Mouse (Mus musculus) liver, adult 2 months (tissue): Measurements from ENCODE around the gene Ccr5. TPM values are rescaled to one million over a fixed set of nuclear protein-coding genes. Genes with fewer than 3 reads are reported as not detected.
"Not testable (repeated sequence)": the region's sequence is repeated elsewhere in the genome, so short reads cannot be mapped to it uniquely, and the experiment has no call there.

ENCODE experiments used
- DNase-seq: peaks from one replicate; pipeline ENCODE4 v3.0.0-alpha.2; 2011; ENCODE audit warnings: low read depth, low spot score; ENCODE audit errors: extremely low read depth
- H3K27ac ChIP-seq: fragments of 200-500 bp; replicated peaks from 2 replicates; pipeline ENCODE4 v1.5.1; 2012; ENCODE audit warnings: low read depth, mild to moderate bottlenecking, control low read depth, inconsistent platforms, low read length; ENCODE audit not compliant: insufficient read depth
- H3K27me3 ChIP-seq: fragments of 200-500 bp; 2 replicates; pipeline ENCODE4 v1.6.1; 2012; ENCODE audit warnings: mild to moderate bottlenecking, moderate library complexity, low read length, inconsistent platforms; ENCODE audit not compliant: control insufficient read depth, insufficient read depth
- H3K36me3 ChIP-seq: fragments of 200-500 bp; 2 replicates; pipeline ENCODE4 v1.6.1; 2012; ENCODE audit warnings: low read length, inconsistent platforms; ENCODE audit not compliant: control insufficient read depth, insufficient read depth
- H3K4me1 ChIP-seq: fragments of 200-500 bp; 2 replicates; pipeline ENCODE4 v1.6.1; 2011; ENCODE audit warnings: low read length; ENCODE audit not compliant: control insufficient read depth, insufficient read depth
- H3K4me3 ChIP-seq: fragments of 200-500 bp; 2 replicates; pipeline ENCODE4 v1.5.1; 2011; ENCODE audit warnings: low read depth, mild to moderate bottlenecking, control low read depth, low read length, moderate library complexity; ENCODE audit not compliant: insufficient read depth
- H3K79me2 ChIP-seq: fragments of 200-500 bp; 2 replicates; pipeline ENCODE4 v1.6.1; 2012; ENCODE audit warnings: inconsistent platforms, mild to moderate bottlenecking, low read length, moderate library complexity; ENCODE audit not compliant: control insufficient read depth, insufficient read depth
- H3K9ac ChIP-seq: fragments of 200-500 bp; 2 replicates; pipeline ENCODE4 v1.6.1; 2012; ENCODE audit warnings: low read depth, mild to moderate bottlenecking, control low read depth, inconsistent platforms, low read length
- CTCF ChIP-seq: fragments of 200-500 bp; IDR thresholded peaks from 2 replicates; pipeline ENCODE4 v1.5.1; 2011; ENCODE audit warnings: low read depth, low read length, control low read depth
- POLR2A ChIP-seq: fragments of 200-500 bp; IDR thresholded peaks from 2 replicates; pipeline ENCODE4 v1.6.1; 2011; ENCODE audit warnings: low read length, control low read depth; ENCODE audit not compliant: insufficient read depth; ENCODE audit errors: extremely low read depth
- WGBS: fragments of 180-500 bp; shearing (Covaris S2); methylation state at CpG from one replicate; pipeline ENCODE4 v1.1.7; 2018; 5-methylcytosine and 5-hydroxymethylcytosine counted together
- polyA plus RNA-seq: library from polyadenylated mRNA; depleted of rRNA; stranded (reverse); fragments of >200 nt; gene quantifications from 2 replicates; pipeline ENCODE4 v1.2.3, GENCODE M21; 2012
- total RNA-seq: library from RNA; depleted of rRNA; stranded (reverse); fragments of >200 nt; gene quantifications from 2 replicates; pipeline ENCODE4 v1.2.3, GENCODE M21; 2014

The Ccr5 gene
- total and polyA plus RNA-seq, 2 experiments = 2.0 to 2.2 TPM

- no peaks in the 10 kb centered on the region for H3K27me3 ChIP-seq
- peaks cover 1% of the 10 kb centered on the region; the same call in 1 of the 2 replicates for H3K4me1 ChIP-seq
- DNase-seq = peak; percentile 41
- H3K9ac ChIP-seq = no peak overlapping the region
- no peaks in the 10 kb centered on the region for H3K79me2 ChIP-seq
- 5% methylated on average over 1 of the region's 1 CpGs for WGBS
- TF ChIP-seq CTCF = peak; percentile 49
- TF ChIP-seq POLR2A = no peak
- no peak overlapping the region for H3K4me3 ChIP-seq
- H3K27ac ChIP-seq = no peak overlapping the region
- H3K36me3 ChIP-seq = no peaks in the 10 kb centered on the region
Observed at GRCm38 (mm10) chr9:124128379-124128778, 7.0 kb downstream of the Ccr5 start.

GRCm38 (mm10) chr9:124132899-124133298 lies 11.6 kb downstream of the Ccr5 start:
- H3K4me3 ChIP-seq, H3K79me2 ChIP-seq, H3K36me3 ChIP-seq, H3K27ac ChIP-seq, H3K9ac ChIP-seq, H3K4me1 ChIP-seq, DNase-seq, H3K27me3 ChIP-seq: not testable (repeated sequence)
- 92% methylated on average over 2 of the region's 2 CpGs for WGBS

GRCm38 (mm10) chr9:124134919-124135318 lies 13.6 kb downstream of the Ccr5 start:
- not testable (repeated sequence) for H3K4me1 ChIP-seq, H3K27ac ChIP-seq, H3K36me3 ChIP-seq, H3K9ac ChIP-seq, H3K27me3 ChIP-seq, H3K79me2 ChIP-seq, DNase-seq, H3K4me3 ChIP-seq
- 100% methylated on average over 1 of the region's 1 CpGs for WGBS

GRCm38 (mm10) chr9:124137619-124138018 lies 16.3 kb downstream of the Ccr5 start:
- no peak overlapping the region for H3K4me3 ChIP-seq
- no peaks in the 10 kb centered on the region for H3K27me3 ChIP-seq
- no peak overlapping the region for H3K9ac ChIP-seq
- no peaks in the 10 kb centered on the region for H3K4me1 ChIP-seq
- H3K79me2 ChIP-seq = no peaks in the 10 kb centered on the region
- WGBS = 61% methylated on average over 11 of the region's 11 CpGs
- no peak for TF ChIP-seq CTCF
- no peak for TF ChIP-seq POLR2A
- no peaks in the 10 kb centered on the region for H3K36me3 ChIP-seq
- no peak for DNase-seq
- no peak overlapping the region for H3K27ac ChIP-seq

- TF ChIP-seq CTCF (no peak), POLR2A (no peak)
- Histone ChIP-seq H3K9ac (no peak overlapping the region), H3K79me2 (no peaks in the 10 kb centered on the region), H3K4me3 (no peak overlapping the region), H3K27me3 (no peaks in the 10 kb centered on the region), H3K27ac (no peak overlapping the region), H3K4me1 (no peaks in the 10 kb centered on the region), H3K36me3 (no peaks in the 10 kb centered on the region)
- 60% methylated on average over 4 of the region's 4 CpGs for WGBS
- DNase-seq = no peak
Observed at GRCm38 (mm10) chr9:124138055-124138775, 16.9 kb downstream of the Ccr5 start.

GRCm38 (mm10) chr9:124143678-124144077 lies 22.3 kb downstream of the Ccr5 start:
- Histone ChIP-seq H3K4me3 (no peak overlapping the region), H3K27ac (no peak overlapping the region), H3K9ac (no peak overlapping the region), H3K79me2 (no peaks in the 10 kb centered on the region), H3K4me1 (no peaks in the 10 kb centered on the region), H3K27me3 (no peaks in the 10 kb centered on the region), H3K36me3 (no peaks in the 10 kb centered on the region)
- no peak for TF ChIP-seq POLR2A
- no peak for TF ChIP-seq CTCF
- WGBS = 86% methylated on average over 1 of the region's 1 CpGs
- DNase-seq = peak; percentile 39
